Mouse (Mus musculus) cerebellum, adult 11 months (tissue): ENCODE data around the gene Zc3h12d.
A peak's percentile ranks its signal among the peaks of the same experiment; 100 is the strongest.

Experiments used
- DNase-seq: peaks from one replicate; pipeline ENCODE4 v3.0.0; 2022

The Zc3h12d gene

DNA sequence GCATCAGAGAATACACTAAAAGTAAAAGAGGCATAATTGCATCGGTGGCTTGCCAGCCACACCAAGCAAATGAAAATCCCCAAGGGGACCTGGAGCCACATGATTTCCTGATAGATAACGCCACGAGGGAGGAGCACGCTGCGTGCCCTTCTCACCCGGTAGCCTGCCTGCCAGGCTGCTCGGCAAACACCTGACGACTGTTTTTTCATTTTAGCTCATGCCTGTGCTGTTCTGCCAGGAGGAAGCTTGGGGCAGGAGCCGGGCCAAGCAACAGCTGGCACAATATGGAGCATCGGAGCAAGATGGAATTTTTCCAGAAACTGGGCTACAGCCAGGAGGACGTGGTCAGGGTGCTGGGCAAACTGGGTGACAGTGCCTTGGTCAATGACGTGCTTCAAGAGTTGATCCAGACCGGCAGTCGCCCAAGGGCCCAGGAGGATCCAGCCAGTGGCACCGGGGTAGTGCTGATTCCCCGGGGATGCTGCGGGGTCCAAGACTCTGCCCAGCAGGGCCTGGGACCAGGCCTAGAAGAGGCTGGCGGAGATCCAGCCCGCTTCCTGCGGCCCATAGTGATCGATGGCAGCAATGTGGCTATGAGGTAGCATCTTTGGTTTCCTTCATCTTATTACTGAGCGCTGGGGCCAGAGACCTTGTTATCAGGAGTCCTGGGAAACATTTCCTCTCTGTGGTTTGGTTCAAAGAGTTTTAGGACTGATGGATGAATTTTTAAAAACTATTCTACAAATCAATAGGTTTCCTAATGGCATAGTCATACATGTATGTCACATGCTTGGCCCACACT lies 7.5 kb downstream of the Zc3h12d start:
- DNase-seq = peak; percentile 33

DNA sequence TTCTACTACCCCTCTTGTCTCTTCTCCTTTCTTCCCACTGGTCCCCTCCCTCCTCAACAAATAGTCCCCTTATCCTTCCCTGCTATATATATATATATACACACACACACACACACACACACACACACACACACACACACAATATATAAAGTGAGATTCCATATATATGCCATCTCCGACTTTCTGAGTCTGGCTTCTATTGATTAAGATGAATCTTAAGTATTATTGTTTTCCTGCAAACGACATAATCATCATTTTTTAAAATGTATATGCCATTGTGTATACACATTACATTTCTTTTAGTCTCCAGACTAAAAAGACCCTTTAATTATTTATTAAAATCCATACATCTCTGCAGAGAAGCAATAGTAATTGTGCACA lies 8.1 kb downstream of the Zc3h12d start:
- no peak for DNase-seq

DNA sequence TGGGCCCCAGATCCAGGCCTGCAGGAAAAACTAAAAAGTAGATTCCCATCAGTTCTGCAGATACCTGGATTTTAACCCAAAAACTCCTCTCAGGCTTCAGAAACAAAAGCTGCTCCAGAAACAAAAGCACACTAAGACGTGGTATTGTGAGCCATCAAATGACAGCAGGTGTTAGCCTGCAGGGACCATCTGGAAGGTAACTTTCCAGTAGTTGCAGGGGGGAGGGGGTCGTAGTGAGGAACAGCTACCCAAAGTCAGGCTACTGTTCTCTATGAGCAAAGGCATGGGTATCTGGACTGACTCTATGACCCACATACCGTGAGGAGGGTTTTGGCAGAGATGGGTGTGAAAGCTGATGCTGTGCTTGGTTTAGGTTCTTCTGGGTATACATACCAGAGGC lies 8.5 kb downstream of the Zc3h12d start:
- no peak for DNase-seq

DNA sequence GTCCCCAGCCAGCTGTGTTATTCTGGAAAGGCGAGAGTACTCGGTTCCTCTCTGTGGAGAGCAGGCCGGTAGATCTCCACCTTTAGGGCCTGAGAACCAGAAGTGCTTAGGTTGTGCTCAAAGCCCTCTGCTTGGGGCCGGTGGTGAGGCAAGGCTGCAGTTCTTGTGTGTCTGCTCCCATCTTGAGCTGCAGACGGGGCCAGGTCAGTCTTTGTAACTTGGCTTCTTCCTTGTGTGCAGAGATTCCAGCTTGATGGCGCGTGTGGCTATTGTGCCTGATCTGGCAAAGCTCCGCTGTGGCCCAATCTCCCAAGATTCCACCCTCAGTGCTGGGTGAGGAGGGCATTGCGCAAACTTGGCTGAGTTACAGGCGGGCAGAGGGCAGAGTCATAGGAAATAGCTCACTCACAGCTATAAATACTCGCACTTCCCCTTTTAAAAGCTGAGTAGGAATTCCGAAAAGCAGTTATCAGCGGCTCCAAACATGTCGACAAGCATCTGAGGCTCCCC lies 9.4 kb downstream of the Zc3h12d start:
- no peak for DNase-seq

DNA sequence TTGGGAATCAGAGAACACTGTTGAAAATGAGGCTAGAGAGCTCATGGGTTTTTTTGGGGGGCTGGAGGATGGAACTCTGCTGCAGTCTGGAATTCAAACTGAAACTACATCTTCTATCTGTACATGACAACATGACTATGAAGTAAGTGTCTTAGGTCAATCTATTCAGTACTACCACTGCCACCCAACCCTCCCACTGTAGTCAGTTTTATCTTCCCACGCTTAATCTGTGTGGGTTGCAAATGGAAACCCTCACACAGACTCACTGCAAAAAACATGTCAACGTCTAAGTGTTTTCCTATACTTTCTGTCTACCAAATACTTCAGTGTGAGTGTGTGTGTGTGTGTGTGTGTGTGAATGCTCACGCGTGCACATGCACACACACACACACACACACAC lies 10.9 kb downstream of the Zc3h12d start:
- no peak for DNase-seq

- DNase-seq = no peak
Observed at GRCm38 (mm10) chr10:7844161-7844560, 11.9 kb downstream of the Zc3h12d start.

- DNase-seq = no peak
Observed at GRCm38 (mm10) chr10:7845136-7845535, 12.9 kb downstream of the Zc3h12d start.

- DNase-seq = no peak
Observed at GRCm38 (mm10) chr10:7845991-7846390, 13.7 kb downstream of the Zc3h12d start.

- DNase-seq = no peak
Observed at GRCm38 (mm10) chr10:7847166-7847605, 14.9 kb downstream of the Zc3h12d start.

DNA sequence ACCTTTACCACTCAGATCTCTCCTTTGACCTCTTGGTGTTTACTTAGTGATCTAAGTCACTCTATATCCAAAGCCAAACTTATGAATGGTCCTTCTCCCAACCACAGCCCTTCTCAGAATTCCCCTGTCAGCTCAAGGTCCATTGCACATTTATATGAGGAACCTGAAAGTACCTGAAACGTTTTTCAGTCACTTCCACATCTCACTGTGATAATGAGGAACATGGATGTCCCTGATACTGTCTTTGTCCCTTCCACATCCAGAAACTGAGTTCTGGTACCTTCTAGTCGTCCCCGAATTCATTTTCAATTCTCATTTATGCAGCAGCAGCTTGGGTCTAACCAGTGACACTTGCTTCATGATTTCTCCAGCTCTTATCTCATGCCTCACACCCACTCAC lies 19.6 kb downstream of the Zc3h12d start:
- no peak for DNase-seq

GRCm38 (mm10) chr10:7860494-7860893 lies 28.2 kb downstream of the Zc3h12d start:
- no peak for DNase-seq

DNA sequence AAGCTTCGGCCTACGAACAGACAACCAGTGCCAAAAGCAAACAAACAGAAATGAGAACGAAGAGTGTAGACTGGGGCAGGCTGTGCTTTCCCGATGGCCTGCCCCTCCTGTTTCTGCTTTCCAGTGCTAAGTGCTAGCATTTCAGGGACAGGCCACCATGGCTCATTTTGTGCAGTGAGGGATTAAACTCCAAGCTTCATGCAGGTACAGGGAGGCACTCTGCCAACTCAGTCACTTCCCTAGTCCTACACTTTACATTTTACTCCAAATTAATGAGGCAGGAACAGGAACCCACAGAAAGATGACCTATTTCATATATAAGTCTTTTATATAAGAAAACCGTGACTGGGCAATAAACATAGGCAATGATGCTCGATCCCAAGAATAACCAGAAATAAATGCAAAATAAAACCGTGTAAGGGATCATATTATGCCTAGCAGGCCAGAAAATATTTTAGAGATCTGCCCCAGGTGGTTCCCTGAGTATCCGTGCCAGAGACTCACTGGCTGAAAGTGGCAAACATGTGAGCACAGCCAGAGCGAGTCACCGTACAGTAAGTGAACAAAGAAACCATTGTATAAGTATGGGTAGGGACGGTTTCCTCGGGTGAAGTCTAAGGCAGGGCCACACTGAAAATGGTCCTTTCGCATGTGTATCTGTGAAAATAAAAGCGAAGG lies 29.1 kb downstream of the Zc3h12d start:
- DNase-seq = no peak

DNA sequence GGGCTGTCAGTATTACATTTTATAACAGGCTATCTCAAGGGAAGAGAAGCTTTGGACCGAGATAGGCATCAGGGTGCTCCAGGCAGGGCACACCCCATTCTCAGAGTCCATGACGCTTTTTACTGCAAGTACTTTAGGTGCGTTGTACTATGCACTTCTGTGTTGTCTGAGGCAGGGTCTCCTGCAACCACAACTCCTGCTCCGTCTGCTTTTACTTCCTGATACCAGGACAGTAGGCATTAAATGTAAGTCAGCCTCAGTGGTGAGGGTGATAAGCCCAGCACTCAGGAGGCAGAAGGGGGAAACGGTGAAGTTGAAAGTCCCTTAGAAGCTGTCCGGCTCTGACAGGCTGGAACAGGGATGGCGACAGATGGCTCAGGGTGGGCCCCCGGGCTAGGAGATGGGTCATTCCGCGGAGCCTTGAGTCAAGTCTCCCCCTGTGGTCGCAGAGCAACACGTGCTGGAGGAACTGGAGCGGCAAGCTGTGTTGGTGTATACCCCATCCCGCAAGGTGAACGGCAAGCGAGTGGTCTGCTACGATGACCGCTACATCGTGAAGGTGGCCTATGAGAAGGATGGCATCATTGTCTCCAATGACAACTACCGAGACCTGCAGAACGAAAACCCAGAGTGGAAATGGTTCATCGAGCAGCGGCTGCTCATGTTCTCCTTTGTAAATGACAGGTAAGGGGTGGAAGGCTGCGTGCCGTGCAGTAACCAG lies 29.8 kb downstream of the Zc3h12d start:
- no peak for DNase-seq

DNA sequence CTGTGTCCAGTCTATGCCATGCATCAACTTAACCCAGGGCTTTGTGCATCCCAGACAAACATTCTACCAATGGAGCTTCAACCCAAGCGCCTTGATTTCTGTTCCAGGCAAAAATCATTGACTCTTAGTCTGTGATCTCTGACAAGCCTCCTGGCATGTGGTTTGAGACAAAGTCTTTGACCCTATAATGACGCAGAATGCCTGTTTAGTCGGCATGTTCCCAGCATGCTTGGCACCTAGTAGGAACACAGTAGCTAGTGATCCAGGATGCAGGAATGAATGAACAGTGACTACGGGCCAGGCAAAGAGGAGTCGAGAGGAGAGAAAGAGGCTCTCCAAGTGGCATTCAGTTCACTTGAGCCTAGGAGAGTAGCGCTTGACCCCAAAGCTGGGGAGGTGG lies 31.1 kb downstream of the Zc3h12d start:
- no peak for DNase-seq

DNA sequence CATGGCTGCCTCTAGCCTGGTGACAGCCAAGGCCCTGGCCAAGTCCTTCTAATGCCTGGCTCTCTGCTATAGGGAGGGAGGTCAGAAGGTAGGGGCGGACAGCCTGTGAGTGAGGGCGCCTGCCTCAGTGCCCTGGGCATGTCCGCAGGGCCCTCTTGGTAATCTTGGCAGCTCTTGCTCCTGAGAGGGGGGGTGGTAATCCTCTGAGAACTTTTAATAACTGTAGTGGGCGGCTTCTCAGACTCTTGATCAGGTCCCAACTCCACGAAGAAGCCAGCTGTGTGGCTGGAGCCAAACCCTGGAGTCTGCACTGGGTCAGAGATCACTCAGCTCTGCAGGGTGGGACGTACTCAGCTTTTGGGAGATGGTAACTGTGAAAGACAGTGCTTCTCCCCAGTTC lies 31.9 kb downstream of the Zc3h12d start:
- DNase-seq = no peak

DNA sequence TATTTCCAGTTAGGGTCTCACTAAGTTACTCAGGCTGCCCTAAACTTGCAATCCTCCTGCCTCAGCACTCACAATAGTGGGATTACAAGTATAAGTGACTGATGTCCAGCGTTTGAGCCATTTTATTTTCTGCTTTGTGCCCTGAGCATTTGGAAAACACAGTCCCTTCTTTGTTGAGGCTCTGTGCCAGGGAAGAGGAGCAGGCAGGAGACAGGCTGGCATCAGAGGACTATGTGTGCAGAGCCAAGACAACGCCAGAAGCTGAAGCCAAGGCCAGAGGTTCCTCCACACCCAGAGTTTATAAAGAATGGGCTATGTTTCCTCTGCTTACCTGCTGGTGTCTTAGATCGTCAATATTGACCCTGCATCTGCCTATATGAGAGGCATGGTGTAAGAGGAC lies 32.5 kb downstream of the Zc3h12d start:
- no peak for DNase-seq

- DNase-seq = peak; percentile 14
Observed at GRCm38 (mm10) chr10:7866762-7867665, 34.7 kb downstream of the Zc3h12d start.

DNA sequence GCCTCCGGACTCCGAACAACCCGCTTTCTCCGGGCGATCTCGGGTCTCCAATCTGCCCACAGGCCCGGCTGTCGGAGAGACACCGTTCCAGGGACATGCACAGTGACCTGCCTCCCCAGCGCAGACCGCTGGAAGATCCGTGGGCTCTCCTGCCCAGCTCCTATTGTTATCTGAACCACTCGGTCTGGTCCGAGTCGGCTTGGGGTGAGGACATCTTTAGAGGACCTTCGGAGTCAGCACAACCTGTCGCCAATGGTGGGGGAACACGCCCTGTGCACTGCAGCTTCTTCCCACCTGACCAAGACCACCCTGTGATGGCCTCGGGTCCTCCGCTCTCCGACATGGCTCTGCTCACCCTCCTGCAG lies 35.4 kb downstream of the Zc3h12d start:
- no peak for DNase-seq

- no peak for DNase-seq
Observed at GRCm38 (mm10) chr10:7869746-7870145, 37.5 kb downstream of the Zc3h12d start.

GRCm38 (mm10) chr10:7870571-7871315 lies 38.5 kb downstream of the Zc3h12d start:
- no peak for DNase-seq

GRCm38 (mm10) chr10:7871381-7872020 lies 39.2 kb downstream of the Zc3h12d start:
- no peak for DNase-seq
